Mouse (Mus musculus): ENCODE data around the gene Pycr2.

Gene Pycr2

GRCm38 (mm10) chr1:180940776-180941460 lies 36.8 kb downstream of the Pycr2 start:
- in situ Hi-C loops (cut with MboI, MseI): loop anchor here (5.0 kb wide), 1 partner anchor 39 kb away; the partner anchor contains the start of gene Pycr2

- in situ Hi-C loops (cut with MboI, MseI): loop anchor here (5.0 kb wide), 1 partner anchor 39 kb away; the partner anchor contains the start of gene Pycr2
Measured at GRCm38 (mm10) chr1:180941726-180942125, 37.6 kb downstream of the Pycr2 start.

GRCm38 (mm10) chr1:180942166-180943031 lies 38.3 kb downstream of the Pycr2 start, which contains the start of gene Tmem63a:
TSS of gene Tmem63a (plus strand) at chr1:180942344.
- in situ Hi-C loops (cut with MboI, MseI): loop anchor here (5.0 kb wide), 1 partner anchor 40 kb away; the partner anchor contains the start of gene Pycr2

GRCm38 (mm10) chr1:180943032-180943644 lies 39.0 kb downstream of the Pycr2 start:
- in situ Hi-C loops (cut with MboI, MseI): loop anchor here (5.0 kb wide), 1 partner anchor 41 kb away; the partner anchor contains the start of gene Pycr2

- in situ Hi-C loops (cut with MboI, MseI): loop anchor here (5.0 kb wide), 1 partner anchor 42 kb away; the partner anchor contains the start of gene Pycr2
Measured at GRCm38 (mm10) chr1:180943896-180944295, 39.8 kb downstream of the Pycr2 start.

- in situ Hi-C loops (cut with MboI, MseI): loop anchor here (5.0 kb wide), 1 partner anchor 42 kb away; the partner anchor contains the start of gene Pycr2
Measured at GRCm38 (mm10) chr1:180944553-180944952, 40.5 kb downstream of the Pycr2 start.

- in situ Hi-C loops (cut with MboI, MseI): no loop called here
Measured at GRCm38 (mm10) chr1:180945001-180945980, 41.2 kb downstream of the Pycr2 start.

- in situ Hi-C loops (cut with MboI, MseI): no loop called here
Measured at GRCm38 (mm10) chr1:180946448-180946847, 42.4 kb downstream of the Pycr2 start.

- in situ Hi-C loops (cut with MboI, MseI): no loop called here
Measured at GRCm38 (mm10) chr1:180952085-180952746, 48.1 kb downstream of the Pycr2 start.

- in situ Hi-C loops (cut with MboI, MseI): no loop called here
Measured at GRCm38 (mm10) chr1:180952808-180953207, 48.7 kb downstream of the Pycr2 start.

GRCm38 (mm10) chr1:180956401-180956800 lies 52.3 kb downstream of the Pycr2 start:
- in situ Hi-C loops (cut with MboI, MseI): no loop called here

GRCm38 (mm10) chr1:180956973-180957381 lies 52.9 kb downstream of the Pycr2 start:
- in situ Hi-C loops (cut with MboI, MseI): no loop called here

All from T-helper 1 cell (primary cell).